Mouse (Mus musculus): ENCODE measurements around the gene Hhipl1.

DNA sequence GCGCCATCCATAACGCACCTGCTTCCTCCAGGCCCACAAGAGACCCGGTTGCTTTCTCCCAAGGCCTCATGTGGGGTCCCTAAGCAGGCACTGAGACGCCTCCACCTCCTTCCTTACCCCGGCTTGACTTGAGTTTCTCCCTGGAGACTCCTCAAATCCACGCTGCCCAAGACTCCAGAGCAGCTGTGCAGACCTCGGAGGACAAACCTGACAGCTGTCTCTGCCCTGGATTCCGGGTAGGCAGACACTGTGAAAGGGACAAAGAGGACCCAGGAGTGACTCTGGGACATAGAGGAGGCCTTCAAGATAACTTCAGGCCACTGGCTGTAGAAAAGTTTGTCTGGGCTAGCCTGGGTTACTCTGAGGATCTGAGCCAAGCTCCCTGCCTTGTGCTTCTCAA lies 68.6 kb downstream of the Hhipl1 start:
- TF ChIP-seq CTCF (IDR thresholded peaks at IDR 0.05; ENCODE audit: extremely low read depth, insufficient read depth, insufficient read length, insufficient replicate concordance): no peak
- TF ChIP-seq POLR2A (IDR thresholded peaks at IDR 0.05; ENCODE audit: low read depth, low read length): no peak

Data from spleen, adult 2 months (tissue).